Mouse (Mus musculus): ENCODE measurements around the gene Tmod2.

DNA sequence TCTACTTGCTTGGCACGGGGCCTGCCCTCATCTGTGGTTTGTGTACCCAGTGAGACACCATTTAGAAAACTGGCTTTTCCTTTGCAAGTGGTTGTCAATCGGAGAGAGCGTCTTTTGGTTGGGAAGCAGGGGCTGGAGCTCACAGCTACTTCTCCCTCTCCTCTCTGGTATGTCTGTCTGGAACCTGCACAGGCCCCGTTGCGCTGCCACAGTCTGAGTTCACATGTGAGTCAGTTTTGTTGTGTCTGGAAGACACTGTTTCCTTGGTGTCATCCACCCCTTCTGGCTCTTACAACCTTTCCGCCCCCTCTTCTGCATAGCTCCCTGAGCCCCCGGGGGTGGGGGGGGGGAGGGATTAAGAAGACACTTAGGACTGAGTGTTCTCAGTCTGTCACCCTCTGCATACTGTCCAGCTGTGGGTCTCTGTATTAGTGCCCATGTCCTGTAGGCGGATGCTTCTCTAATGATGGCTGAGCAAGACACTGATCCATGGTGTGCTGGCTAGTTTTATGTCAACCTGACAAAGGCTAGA lies 76.6 kb downstream of the Tmod2 start:
- TF ChIP-seq ZNF384 (IDR thresholded peaks at IDR 0.05; ENCODE audit: low read depth, low read length) (no peak), HCFC1 (IDR thresholded peaks at IDR 0.05; ENCODE audit: borderline replicate concordance, insufficient read depth, low read length) (no peak), ZC3H11A (IDR thresholded peaks at IDR 0.05; ENCODE audit: borderline replicate concordance, low read depth, low read length) (no peak), CHD2 (IDR thresholded peaks at IDR 0.05; ENCODE audit: low read depth, low read length) (no peak), MAFK (IDR thresholded peaks at IDR 0.05; ENCODE audit: insufficient read depth, low read depth, low read length) (no peak)

Measured in ES-E14 (cell line).